Mouse (Mus musculus) midbrain, embryonic 11.5 days (tissue): Measurements from ENCODE around the gene Baat. TPM values are rescaled to one million over a fixed set of nuclear protein-coding genes. Genes with fewer than 3 reads are reported as not detected.

Source experiments
- ATAC-seq: fragments of 200-750 bp; cut with Nextera tagmentation; 2 replicates; pipeline ENCODE4 v1.8.0; 2017; ENCODE audit warnings: moderate TSS enrichment, moderate library complexity; ENCODE audit not compliant: low FRiP score
- DNase-seq: peaks from one replicate; pipeline ENCODE4 v3.0.0; 2015; ENCODE audit warnings: low spot score; ENCODE audit errors: missing footprints
- H3K27ac ChIP-seq: fragments of 300-500 bp; sonication (generic); 2 replicates; pipeline ENCODE4 v1.5.1; 2014; ENCODE audit warnings: low read depth, low read length
- H3K27me3 ChIP-seq: fragments of 300-500 bp; sonication (generic); 2 replicates; pipeline ENCODE4 v1.6.1; 2014; ENCODE audit warnings: mild to moderate bottlenecking, low read length, moderate library complexity, mixed read lengths; ENCODE audit not compliant: control insufficient read depth, insufficient read depth
- H3K36me3 ChIP-seq: fragments of 300-500 bp; sonication (generic); 2 replicates; pipeline ENCODE4 v1.6.1; 2014; ENCODE audit warnings: mild to moderate bottlenecking, low read length, moderate library complexity, mixed read lengths; ENCODE audit not compliant: control insufficient read depth, insufficient read depth
- H3K4me1 ChIP-seq: fragments of 300-500 bp; sonication (generic); 2 replicates; pipeline ENCODE4 v1.6.1; 2014; ENCODE audit warnings: low read length; ENCODE audit not compliant: control insufficient read depth, insufficient read depth
- H3K4me2 ChIP-seq: fragments of 300-500 bp; sonication (generic); 2 replicates; pipeline ENCODE4 v1.6.1; 2014; ENCODE audit warnings: mild to moderate bottlenecking, moderate library complexity
- H3K4me3 ChIP-seq: fragments of 300-500 bp; sonication (generic); 2 replicates; pipeline ENCODE4 v1.5.1; 2014; ENCODE audit warnings: low read depth, low read length
- H3K9ac ChIP-seq: fragments of 300-500 bp; sonication (generic); 2 replicates; pipeline ENCODE4 v1.6.1; 2014; ENCODE audit warnings: low read length
- H3K9me3 ChIP-seq: fragments of 300-500 bp; sonication (generic); 2 replicates; pipeline ENCODE4 v1.6.1; 2016; ENCODE audit warnings: low read length; ENCODE audit not compliant: control insufficient read depth
- WGBS: fragments of 180-500 bp; shearing (Covaris S2); extraction: QIAGEN DNeasy Blood & Tissue Kit; methylation state at CpG from one replicate; pipeline ENCODE4 v1.1.7; 2014; 5-methylcytosine and 5-hydroxymethylcytosine counted together
- polyA plus RNA-seq: library from polyadenylated mRNA; unstranded; fragments of >200 nt; fragmentation: Nextera tagmentation; extraction: Ambion mirVana; gene quantifications from 2 replicates; pipeline ENCODE4 v1.2.1, GENCODE M21; 2014

Baat gene
- polyA plus RNA-seq, 1 experiment from 2014 or later, result 0.42 TPM

DNA sequence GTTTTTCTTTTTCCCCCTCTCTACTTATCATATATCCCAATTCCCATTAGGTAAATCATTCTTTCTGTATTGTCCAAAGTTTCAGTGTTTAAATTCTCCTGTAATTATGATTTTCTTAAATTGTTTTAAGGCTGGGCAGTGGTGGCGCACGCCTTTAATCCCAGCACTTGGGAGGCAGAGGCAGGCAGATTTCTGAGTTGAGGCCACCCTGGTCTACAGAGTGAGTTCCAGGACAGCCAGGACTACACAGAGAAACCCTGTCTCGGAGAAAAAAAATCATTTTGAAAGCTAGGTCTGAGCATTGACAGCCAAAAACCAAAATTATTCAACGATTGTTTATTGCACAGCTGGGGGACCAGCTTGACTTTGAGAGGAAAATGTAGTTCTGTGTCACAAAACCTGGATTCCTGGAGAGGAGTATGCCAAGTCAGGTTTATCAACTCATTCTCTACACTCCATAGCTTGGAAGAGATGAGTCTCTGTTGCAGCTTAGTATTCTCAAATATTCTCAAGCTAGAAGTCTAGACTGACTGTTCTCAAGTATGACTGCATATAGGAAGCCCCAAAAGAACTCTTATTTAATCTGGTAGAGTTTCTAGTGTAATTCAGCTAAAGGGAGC lies 29.4 kb upstream of the Baat start:
- H3K36me3 ChIP-seq, result peaks cover 1% of the 10 kb centered on the region; the same call in 1 of the 2 replicates
- no peak for ATAC-seq
- WGBS, result 90% methylated on average over 4 of the region's 4 CpGs
- H3K9me3 ChIP-seq, result no peaks in the 10 kb centered on the region
- no peak overlapping the region for H3K4me3 ChIP-seq
- no peaks in the 10 kb centered on the region for H3K27me3 ChIP-seq
- no peak overlapping the region for H3K9ac ChIP-seq
- no peak overlapping the region for H3K27ac ChIP-seq
- H3K4me2 ChIP-seq, result no peak overlapping the region
- no peak for DNase-seq
- no peaks in the 10 kb centered on the region for H3K4me1 ChIP-seq

DNA sequence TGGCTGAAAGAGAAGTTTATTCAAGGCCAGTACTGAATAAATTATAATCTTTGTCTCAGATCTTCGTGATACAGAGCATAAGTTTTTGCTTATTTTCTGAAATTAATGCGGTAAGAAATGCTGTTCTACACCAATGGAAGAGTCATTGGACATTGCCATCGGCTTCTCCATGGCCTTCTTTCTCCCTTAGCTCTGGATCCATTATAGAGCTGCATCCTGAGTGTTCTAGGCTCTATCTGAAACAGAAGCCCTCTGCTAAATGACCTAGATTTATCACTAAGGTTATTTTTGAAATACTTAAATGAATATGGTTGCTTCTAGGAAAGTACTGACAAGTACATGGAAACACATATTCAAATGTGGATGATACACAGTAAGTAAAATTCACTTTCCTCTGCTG lies 28.7 kb upstream of the Baat start:
- H3K9me3 ChIP-seq, result peaks cover 3% of the 10 kb centered on the region; the same call in 1 of the 2 replicates
- peaks cover 7% of the 10 kb centered on the region for H3K36me3 ChIP-seq
- no peak overlapping the region for H3K4me2 ChIP-seq
- no peak overlapping the region for H3K4me3 ChIP-seq
- no peaks in the 10 kb centered on the region for H3K4me1 ChIP-seq
- no peaks in the 10 kb centered on the region for H3K27me3 ChIP-seq
- ATAC-seq (no peak), DNase-seq (no peak)
- H3K27ac ChIP-seq, result no peak overlapping the region
- 84% methylated on average over 3 of the region's 3 CpGs for WGBS
- no peak overlapping the region for H3K9ac ChIP-seq

- Histone ChIP-seq H3K9ac (no peak overlapping the region), H3K4me3 (no peak overlapping the region), H3K4me2 (no peak overlapping the region; the same call in 1 of the 2 replicates), H3K9me3 (no peaks in the 10 kb centered on the region), H3K27me3 (no peaks in the 10 kb centered on the region), H3K36me3 (0 out of 2 replicates have a peak, but pooled peaks cover 3% of the 10 kb centered on the region), H3K4me1 (peaks cover 10% of the 10 kb centered on the region), H3K27ac (no peak overlapping the region)
- ATAC-seq (no peak), DNase-seq (peak; percentile 72)
- whole genome bisulfite sequencing, result 89% methylated on average over 9 of the region's 9 CpGs
These were observed 16.2 kb upstream of the Baat start for GRCm38 (mm10) chr4:49522576-49522975.

DNA sequence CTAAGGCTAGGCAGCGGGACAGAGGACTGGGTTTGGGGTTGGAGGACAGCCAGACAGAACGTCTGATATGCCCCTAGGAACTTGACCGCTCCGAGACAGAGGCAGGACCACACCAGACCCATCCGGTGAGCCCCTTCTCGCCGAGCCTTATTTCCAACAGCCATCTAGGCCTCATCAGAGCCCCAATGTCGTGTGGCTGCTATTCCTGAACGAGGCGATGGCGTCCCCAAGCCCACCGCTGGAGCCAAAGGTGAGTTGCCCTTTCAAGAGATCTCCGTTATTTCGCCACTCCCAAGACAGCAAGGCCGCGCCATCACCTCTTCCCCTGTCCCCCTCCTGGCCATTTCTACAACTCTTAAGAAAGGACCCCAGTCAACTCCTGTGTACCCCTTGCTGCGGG lies 15.0 kb upstream of the Baat start:
- H3K36me3 ChIP-seq, result 0 out of 2 replicates have a peak, but pooled peaks cover 3% of the 10 kb centered on the region
- DNase-seq (no peak), ATAC-seq (no peak; the same call in 1 of the 2 replicates)
- WGBS, result 0% methylated on average over 17 of the region's 17 CpGs
- no peak overlapping the region for H3K27ac ChIP-seq
- H3K27me3 ChIP-seq, result no peaks in the 10 kb centered on the region
- H3K4me3 ChIP-seq, result peak overlapping the region; percentile 46
- peak overlapping the region; percentile 82 for H3K9ac ChIP-seq
- peak overlapping the region; percentile 62 for H3K4me2 ChIP-seq
- peaks cover 10% of the 10 kb centered on the region for H3K4me1 ChIP-seq
- H3K9me3 ChIP-seq, result no peaks in the 10 kb centered on the region

DNA sequence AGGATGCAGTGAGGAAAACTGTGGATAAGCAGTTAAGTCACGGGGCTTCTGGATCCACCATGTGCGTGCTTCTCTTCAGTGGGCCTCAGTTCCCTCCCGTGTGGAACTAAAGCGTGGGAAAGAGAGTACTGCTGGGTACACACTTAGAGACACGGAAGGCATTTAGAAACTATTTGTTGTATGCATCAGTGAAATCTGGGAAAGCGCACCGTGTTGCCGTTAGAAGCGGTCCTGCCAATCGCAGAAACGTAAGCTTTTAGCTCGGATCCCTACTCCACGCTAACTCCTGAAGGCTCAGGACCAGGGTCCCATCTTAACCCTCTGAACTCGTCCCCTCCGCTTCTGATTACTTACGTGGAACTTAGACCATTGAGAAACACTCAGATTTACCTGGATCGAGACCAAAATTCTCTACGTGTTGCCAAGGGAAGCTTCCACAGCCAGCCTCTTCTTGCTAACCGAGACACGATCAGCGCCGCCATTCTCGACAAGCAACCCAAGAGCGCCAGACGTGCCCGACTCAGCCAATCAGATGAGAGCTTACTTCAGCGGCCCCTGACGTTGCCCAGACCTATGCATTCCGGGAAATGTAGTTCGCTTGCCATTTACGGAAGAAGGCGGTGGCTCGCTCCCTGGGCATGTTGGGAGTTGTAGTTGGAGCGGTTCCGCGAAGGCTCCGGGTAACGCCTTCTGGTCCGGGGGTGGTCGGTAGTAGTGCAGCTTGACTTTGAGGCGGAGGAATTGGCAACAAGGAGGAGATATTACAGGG lies 14.4 kb upstream of the Baat start, which contains the start of the genes Mrpl50 and Zfp189:
Mrpl50 (minus strand) TSS at position 522 of the 769 bp plus-strand sequence.
Zfp189 (plus strand) TSS at position 605 of the 769 bp plus-strand sequence.
- WGBS, result under 1% methylated on average over 41 of the region's 41 CpGs
- H3K36me3 ChIP-seq, result 0 out of 2 replicates have a peak, but pooled peaks cover 3% of the 10 kb centered on the region

GRCm38 (mm10) chr4:49519476-49519875 lies 13.1 kb upstream of the Baat start:
- Histone ChIP-seq H3K36me3 (0 out of 2 replicates have a peak, but pooled peaks cover under 1% of the 10 kb centered on the region), H3K27me3 (no peaks in the 10 kb centered on the region), H3K27ac (no peak overlapping the region), H3K9ac (no peak overlapping the region), H3K4me3 (no peak overlapping the region), H3K4me1 (peaks cover 10% of the 10 kb centered on the region), H3K4me2 (no peak overlapping the region; the same call in 1 of the 2 replicates), H3K9me3 (no peaks in the 10 kb centered on the region)
- DNase-seq, result peak; percentile 71
- ATAC-seq, result no peak
- WGBS, result 79% methylated on average over 5 of the region's 5 CpGs

More for the DNA sequence above, 14.4 kb upstream of the Baat start, which contains the start of the genes Mrpl50 and Zfp189:
- Histone ChIP-seq H3K27me3 (no peaks in the 10 kb centered on the region), H3K9ac (peak within 1 kb of the TSS; percentile 82), H3K4me3 (peak within 1 kb of the TSS; percentile 46), H3K4me1 (peaks cover 10% of the 10 kb centered on the region), H3K9me3 (no peaks in the 10 kb centered on the region), H3K4me2 (peak within 1 kb of the TSS; percentile 62), H3K27ac (no peak within 1 kb of the TSS)
- ATAC-seq (peak; percentile 99), DNase-seq (peak; percentile 99)

- no peak for ATAC-seq
- 95% methylated on average over 6 of the region's 6 CpGs for WGBS
- Histone ChIP-seq H3K27ac (no peak overlapping the region), H3K4me3 (no peak overlapping the region), H3K4me1 (no peaks in the 10 kb centered on the region), H3K36me3 (peaks cover 2% of the 10 kb centered on the region; the same call in 1 of the 2 replicates), H3K27me3 (no peaks in the 10 kb centered on the region), H3K4me2 (no peak overlapping the region), H3K9me3 (no peaks in the 10 kb centered on the region), H3K9ac (no peak overlapping the region)
- no peak for DNase-seq
These were observed 8.1 kb upstream of the Baat start for GRCm38 (mm10) chr4:49514441-49514840.

GRCm38 (mm10) chr4:49512636-49513035 lies 6.3 kb upstream of the Baat start:
- H3K9ac ChIP-seq, result no peak overlapping the region
- peaks cover 2% of the 10 kb centered on the region; the same call in 1 of the 2 replicates for H3K36me3 ChIP-seq
- H3K27ac ChIP-seq, result no peak overlapping the region
- DNase-seq (peak; percentile 78), ATAC-seq (no peak)
- WGBS, result 87% methylated on average over 4 of the region's 4 CpGs
- no peak overlapping the region for H3K4me2 ChIP-seq
- no peak overlapping the region for H3K4me3 ChIP-seq
- H3K4me1 ChIP-seq, result no peaks in the 10 kb centered on the region
- no peaks in the 10 kb centered on the region for H3K9me3 ChIP-seq
- no peaks in the 10 kb centered on the region for H3K27me3 ChIP-seq
